Mouse (Mus musculus) gonadal fat pad, adult 2 months (tissue): ENCODE results near the gene H2al1m. TPM values are rescaled to one million over a fixed set of nuclear protein-coding genes. Genes with fewer than 3 reads are reported as not detected.
"Not testable (repeated sequence)": the region's sequence is repeated elsewhere in the genome, so short reads cannot be mapped to it uniquely, and the experiment has no call there.

ENCODE experiments used
- DNase-seq: peaks from one replicate; pipeline ENCODE4 v3.0.0-alpha.2; 2012; ENCODE audit warnings: low read depth
- polyA plus RNA-seq: library from polyadenylated mRNA; depleted of rRNA; stranded (reverse); fragments of >200 nt; gene quantifications from 2 replicates; pipeline ENCODE4 v1.2.3, GENCODE M21; 2012; rRNA removed

Gene H2al1m
- polyA plus RNA-seq, 1 experiment = 0.65 TPM

DNA sequence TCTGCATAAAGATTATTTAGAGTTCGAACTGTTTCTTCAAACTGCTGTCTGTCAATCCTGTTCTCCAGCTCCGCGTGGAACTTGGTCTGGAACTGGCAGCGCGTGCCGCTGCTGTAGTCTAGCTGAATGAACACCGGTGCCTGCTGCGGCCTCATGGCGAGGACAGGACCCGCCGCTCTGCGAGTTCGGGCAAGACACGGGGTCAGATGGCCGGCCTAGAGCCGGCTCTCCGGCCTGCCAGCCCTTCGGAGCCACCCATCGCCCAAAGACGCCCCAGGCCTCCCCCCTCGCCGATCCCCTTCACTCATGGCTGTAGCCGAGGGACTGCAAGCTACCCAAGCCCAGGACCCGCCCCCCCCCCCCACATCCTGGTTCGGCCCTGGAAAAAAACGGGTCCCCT lies 44.4 kb downstream of the H2al1m start:
- DNase-seq = not testable (repeated sequence)

DNA sequence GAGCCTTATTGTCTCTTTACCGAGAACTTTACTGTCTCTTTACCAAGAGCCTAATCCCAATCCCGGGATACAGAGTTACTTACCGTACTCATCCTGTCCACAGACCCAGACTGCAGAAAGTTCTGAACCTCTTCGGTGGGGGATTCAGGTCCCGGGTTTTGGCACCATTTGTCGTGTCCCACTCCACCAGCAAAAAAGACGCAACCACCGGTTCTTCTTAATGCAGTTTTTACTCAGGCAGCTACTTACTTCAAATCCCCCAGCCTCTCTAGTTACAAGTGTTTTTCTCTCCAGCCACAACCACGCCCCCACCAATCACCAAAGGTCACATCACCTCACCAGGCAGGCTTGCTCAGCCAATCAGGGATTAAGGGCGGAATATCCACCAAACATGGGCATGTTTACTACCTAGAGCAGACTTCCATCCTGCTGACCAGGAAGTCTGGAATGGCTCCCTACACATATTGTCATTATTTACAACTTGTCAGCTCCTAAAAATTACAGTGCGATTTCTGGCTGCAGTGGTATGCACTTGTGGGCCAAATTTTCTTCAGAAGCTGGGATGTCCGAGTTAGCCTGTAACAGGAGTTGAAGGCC lies 48.9 kb downstream of the H2al1m start:
- DNase-seq = not testable (repeated sequence)

DNA sequence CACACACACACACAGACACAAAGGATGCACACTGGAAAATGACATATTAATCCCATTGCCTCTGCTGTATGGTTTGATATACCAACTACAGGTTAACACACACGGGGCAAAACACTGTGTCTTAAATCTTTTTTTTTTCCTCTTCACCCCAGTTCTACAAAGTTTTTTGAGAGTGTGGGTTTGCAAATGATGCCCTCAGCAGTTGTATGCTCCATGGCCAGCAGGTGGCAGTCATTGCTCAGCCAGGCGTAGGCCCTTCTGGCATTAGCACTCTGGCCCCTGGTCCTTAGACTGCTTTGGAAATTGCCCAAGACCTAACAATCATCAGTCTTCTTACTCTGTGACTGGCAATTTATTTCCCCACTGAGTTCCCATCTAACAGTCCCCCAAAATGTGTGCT lies 49.5 kb downstream of the H2al1m start:
- not testable (repeated sequence) for DNase-seq

Other genes with a start within 250 kb of the H2al1m start
- not detected in 2 replicates for gene Fthl17f, start 220.7 kb upstream of the H2al1m start, polyA plus RNA-seq
- gene 4930402K13Rik, start 179.2 kb upstream of the H2al1m start, polyA plus RNA-seq = not detected in 2 replicates
- 0.74 and 0.96 TPM in 2 replicates for gene Lancl3, start 83.9 kb upstream of the H2al1m start, polyA plus RNA-seq
- not detected in 2 replicates for gene Gm14862, start 26.9 kb upstream of the H2al1m start, polyA plus RNA-seq
- 4.7 and 6.2 TPM in 2 replicates for gene Xk, start 11.0 kb upstream of the H2al1m start, polyA plus RNA-seq
- gene H2al1k, start 66.9 kb downstream of the H2al1m start, polyA plus RNA-seq = 0.36 TPM in 1 of 2 replicates, not detected in the other
- gene Cybb, start 204.0 kb downstream of the H2al1m start, polyA plus RNA-seq = 2.7 and 3.5 TPM in 2 replicates